Mouse (Mus musculus) spleen, embryonic (tissue): Measurements from ENCODE around the gene Tgfbr3.

ENCODE experiments used
- CTCF ChIA-PET: fragments of 350-600 bp; sonication (Branson Sonifier 250); formaldehyde crosslinking; loops from one replicate; lab custom pipeline; 2022; lab: Charles Lee

The Tgfbr3 gene

DNA sequence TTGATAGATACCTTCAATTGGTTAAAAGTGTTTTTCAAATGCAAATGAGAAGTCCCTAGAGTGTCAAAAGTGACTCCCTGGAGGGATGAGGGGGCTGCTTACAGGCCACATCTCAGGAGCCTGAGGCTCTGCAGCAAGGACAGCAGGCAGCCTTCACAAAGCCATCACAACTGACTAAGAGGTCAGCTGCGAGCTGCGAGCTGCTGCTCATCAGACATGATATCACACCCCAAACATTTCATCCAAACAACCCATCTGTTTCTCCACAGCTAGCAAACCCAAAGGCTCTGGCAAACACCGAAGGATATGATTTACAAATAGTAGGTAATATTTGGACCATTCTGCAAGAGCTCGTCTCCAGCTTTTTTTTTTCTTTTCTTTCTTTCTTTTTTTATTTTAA is 112.6 kb downstream of the Tgfbr3 start:
- CTCF ChIA-PET = no interaction called here

DNA sequence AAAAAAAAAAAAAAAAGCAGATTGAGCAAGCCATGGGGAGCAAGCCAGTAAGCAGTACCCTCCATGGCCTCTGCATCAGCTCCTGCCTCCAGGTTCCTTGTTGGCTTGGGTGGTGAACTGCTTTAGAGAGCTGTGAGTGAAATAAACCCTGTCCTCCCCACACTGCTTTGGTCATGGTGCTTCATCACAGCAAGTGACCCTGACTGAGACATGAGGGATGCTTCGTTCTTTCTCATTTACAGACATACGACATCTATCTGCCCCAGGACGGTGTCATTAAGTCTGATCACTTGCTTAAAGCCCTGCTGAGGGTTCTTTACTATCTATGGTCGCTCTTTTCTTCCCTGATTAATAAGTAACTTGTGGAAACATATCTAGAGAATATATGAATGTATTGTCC is 113.2 kb downstream of the Tgfbr3 start:
- CTCF ChIA-PET = no interaction called here

DNA sequence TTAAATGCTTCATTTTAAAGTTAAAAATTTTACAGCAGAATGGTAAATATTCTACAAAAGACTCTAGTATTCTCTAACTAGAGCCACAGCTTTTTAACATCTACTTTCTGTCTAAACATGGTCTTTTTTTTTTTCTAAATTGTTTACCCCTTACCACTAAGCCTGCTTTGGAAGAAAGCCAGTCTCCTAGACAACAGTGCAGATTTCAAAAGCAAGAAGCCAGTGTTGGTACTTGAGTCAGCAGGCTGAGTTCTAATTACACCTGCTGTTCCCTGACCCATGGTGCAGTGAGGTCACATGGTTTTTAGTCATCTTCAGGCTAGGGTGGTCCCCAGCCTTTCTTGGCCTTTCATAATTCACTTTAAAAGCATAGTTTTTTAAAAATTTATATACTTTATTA is 115.2 kb downstream of the Tgfbr3 start:
- CTCF ChIA-PET = no interaction called here

DNA sequence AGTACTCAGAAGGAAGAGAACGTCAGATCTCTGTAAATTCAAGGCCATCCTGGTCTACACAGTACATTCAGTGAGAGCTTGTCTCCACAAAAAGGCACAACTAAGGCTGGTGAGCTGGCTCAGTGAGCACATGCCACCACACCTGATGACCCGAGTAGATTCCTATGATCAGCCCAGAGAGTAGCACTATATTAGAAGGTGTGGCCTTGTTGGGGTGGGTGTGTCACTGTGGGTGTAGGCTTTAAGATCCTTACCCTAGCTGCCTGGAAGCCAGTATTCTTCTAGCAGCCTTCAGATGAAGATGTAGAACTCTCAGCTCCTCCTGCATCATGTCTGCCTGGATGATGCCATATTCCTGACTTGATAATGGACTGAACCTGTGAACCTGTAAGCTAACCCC is 115.9 kb downstream of the Tgfbr3 start:
- CTCF ChIA-PET = interaction anchor here (0.7 kb wide), 1 partner anchor 72 kb away, joined by 37 read pairs; no protein-coding TSS in a partner anchor

DNA sequence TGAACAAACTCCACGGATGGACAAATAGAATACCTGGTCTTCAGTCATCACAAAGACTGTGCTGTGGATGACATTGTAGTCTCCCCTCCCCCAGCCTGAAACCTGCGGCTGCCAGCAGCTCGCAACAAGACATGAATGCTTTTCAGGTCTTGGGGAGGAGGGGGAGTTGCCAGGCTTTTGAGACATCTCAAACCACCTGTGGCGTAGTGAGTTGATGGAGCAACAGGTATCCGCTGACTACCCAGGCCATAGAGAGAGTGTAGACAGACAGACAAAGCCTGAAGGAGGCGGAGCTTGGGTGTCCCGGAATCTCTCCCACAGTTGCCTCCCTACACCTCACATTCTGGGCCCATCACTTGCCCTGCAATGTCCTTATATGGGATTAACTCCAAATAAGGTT is 117.6 kb downstream of the Tgfbr3 start:
- CTCF ChIA-PET = no interaction called here

DNA sequence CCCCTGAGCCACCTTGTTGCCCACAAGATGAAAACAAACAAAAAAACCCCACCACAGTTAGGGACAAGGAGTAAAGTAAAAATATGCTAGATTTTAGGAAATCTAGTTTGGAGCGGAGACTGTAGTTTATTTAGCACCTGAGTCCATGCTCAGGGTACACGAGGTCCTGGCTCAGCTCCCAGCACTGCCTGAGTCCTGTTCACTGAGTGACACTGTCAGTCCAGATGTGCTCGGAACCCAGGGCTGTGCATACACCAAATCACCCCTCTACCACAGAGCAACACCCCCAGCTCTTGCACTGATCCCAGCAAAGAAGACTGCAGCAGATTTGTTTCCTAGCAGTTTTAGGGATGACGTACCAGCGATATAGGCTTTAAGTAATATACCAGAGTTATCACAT is 119.6 kb downstream of the Tgfbr3 start:
- CTCF ChIA-PET = interaction anchor here (0.6 kb wide), 1 partner anchor 176 kb away, joined by 12 read pairs; no protein-coding TSS in a partner anchor

DNA sequence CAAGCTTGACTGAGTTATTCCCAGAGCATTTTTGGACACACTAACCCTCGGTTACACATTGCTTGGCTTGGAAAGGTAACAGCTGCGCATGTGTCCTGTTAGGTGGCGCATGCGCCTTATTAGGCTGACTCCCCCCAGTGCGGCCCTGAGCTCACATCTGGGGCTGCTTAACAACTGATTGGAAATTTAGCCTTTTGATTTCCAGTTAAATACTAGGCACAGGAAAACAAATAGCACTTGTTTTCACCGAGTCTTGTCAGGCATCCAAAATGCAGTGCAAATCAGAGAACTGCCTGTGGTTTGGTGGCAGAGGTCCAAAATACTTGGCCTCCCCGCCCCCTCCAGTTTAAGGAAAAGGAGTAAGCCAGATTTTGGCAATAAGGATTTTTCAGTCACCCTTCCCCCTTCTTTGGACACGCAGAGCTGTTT is 121.5 kb downstream of the Tgfbr3 start:
- CTCF ChIA-PET = no interaction called here

DNA sequence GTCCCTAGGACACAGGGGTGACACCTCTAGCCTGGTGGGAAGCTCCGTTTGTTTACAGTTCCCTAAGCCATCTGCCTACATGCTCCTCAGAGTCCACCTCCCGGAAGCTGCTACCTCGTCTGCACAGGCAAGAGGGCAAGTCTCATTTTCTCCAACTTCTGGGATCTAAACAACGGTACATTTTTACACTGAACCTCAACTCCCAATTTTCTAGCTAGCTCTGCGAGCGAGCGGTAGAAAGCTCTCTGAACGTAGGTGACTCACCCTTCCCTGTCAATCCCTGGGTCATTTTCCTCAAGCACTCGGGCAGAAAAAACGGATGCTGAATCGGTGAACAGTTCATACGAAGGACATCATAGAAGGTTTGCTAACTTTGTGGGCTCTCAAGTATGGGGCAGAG is 122.1 kb downstream of the Tgfbr3 start:
- CTCF ChIA-PET = no interaction called here

DNA sequence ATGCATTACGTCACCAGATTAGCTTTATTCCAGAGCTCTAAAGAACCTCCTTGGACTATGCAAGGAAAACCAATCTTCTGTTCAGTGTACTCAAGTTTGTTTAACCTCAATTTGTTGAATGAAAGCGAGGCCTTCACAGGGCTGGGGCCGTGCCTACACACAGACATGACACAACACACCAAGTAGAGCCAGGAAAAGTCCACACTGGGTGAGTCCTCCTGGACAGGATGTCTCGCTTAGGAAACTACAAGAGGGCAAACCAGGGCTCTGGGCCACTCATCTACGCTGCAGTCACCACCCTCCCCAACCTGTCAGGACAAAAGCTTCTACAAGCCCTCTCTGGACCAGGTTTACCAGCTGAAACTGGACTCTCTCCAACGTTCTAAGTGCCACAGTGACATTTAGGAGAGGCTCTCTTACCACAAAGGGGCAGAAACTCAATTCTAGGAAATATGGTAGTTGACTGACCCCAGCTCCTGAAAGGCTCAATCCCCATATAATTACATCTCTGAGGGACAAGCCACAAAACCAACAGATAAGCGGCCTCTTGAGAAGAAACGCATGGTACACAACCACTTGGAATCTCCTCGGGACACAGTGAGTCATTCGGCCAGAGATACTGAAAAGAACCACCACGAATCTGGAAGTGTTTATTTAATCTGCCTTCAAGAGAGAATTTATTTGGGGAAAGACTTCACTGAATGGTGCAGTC is 122.6 kb downstream of the Tgfbr3 start:
- CTCF ChIA-PET = no interaction called here

DNA sequence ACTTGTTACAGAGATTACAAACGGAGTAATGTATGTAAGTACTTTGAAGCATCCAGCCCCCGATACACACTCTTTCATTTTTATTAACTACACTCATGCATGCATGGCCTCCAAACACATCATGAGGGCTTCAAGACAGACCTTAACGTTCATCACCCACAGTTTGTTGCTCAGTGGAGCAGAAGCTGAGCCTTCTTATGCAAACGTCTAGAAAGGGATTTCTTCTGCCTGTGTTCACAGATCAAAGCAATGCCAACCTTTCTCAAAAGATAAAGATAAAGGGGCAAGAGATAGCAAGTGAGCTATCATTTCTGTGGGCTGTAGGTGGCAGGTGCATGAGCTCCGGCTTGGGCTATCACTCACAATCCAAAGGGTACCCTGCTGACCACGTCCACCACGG is 123.7 kb downstream of the Tgfbr3 start:
- CTCF ChIA-PET = no interaction called here

DNA sequence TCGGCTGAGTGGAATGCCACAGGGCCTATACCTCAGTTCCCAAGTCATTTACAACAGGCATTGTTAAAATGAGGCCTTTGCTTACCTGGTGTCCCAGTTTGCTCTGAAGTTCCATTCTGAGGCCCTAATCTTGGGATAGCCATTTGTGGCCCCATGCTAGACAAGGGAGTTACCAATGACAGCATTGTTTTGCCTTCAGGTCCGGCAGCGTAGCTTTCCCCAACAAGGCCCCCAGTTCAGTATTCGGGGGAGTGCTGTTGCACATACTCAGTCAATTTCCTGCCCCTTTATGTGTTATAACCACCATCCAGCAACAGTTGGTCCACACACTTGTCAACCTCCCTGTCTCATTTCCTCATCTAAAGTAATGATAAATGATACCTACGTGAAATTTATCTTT is 124.2 kb downstream of the Tgfbr3 start:
- CTCF ChIA-PET = no interaction called here

DNA sequence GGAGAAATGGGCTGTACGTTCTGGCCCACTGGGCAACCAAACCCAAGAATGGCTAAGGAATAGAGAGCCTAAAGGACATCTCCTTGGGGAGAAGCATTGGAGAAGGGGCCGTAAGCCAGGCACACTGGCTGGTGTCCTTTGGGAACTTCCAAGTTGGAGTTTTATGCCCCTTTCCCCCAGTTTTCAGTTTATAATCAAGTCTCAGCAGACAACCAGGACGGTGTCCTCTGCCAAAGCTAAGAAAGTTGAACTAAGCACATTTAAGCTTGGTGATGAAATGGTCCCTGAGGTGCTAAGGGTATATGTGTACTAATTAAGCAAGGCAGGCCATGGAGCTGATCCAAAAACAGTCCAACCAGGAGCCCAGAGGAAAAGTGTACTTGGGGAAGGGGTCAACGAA is 124.6 kb downstream of the Tgfbr3 start:
- CTCF ChIA-PET = no interaction called here

DNA sequence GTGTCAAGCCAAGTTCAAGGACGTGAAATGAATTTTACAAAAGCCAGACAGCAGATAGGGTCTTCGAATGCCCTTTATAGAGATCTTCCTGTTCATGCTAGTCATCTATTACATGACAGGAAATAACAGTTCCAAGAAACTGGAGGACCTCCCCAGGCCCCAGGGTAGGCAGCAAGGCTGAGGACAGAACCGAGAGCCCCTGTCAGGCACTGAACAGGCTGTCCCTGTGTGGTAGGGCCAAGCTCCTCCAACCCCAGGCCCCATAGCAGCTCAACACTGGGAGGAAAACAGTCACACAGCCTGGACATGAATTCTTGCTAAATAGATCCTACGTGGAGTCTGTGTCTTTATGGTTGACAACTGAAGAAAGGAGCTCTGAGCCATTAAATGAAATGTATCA is 125.3 kb downstream of the Tgfbr3 start:
- CTCF ChIA-PET = no interaction called here

DNA sequence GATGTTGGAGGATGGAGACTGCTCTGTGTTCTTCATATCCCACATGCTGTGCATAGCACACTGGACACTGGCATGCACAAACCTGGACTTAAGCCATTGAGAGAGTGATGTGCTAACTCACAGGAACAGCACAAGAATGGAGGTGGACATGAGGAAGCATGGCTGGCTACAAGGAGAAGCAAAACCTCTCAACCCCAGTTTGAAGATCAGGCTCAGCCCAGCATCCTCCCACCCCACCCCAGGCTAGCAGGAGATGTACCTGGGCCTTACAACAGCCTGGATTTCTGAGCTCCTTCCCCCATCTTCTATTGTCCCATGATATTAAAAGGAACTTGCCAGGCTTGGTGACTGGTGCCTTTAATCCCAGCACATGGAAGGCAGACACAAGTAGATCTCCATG is 126.1 kb downstream of the Tgfbr3 start:
- CTCF ChIA-PET = no interaction called here

DNA sequence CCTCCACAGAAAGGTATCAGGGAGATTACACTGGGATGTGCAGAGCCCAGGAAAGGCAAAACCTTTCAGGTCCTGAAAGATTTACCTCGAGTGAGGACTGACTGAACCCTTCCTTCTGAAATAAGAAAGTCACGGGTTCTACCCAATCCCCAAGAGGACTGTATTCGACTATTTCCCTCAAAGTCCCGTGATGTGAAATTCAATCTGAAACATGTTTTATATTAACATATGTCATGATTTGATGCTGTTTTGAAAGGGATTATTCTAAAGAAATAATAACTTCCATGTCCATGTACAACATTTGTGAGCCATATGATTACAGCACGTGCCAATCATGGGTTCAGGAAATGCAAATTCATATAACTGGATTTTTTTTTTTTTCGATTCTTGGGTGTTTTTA is 126.6 kb downstream of the Tgfbr3 start:
- CTCF ChIA-PET = no interaction called here

DNA sequence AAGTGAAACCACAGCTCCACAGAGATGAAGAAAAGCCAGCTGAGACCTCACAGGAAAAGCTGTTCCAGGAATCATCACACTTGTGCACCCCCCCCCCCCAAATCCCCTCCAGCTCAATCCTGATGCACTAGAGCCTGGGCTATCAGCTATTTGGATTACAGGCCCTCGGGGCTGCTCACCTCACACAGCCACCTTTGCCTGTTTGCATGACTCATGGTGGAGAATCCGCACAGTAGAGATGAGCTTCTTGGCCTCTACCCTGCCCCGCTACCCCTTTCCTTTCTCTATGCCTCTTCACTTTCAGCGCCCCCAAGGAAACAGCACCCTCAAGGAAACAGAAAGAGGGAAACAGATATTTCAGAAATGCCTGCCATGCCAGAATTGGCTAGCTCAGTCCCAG is 127.1 kb downstream of the Tgfbr3 start:
- CTCF ChIA-PET = no interaction called here

DNA sequence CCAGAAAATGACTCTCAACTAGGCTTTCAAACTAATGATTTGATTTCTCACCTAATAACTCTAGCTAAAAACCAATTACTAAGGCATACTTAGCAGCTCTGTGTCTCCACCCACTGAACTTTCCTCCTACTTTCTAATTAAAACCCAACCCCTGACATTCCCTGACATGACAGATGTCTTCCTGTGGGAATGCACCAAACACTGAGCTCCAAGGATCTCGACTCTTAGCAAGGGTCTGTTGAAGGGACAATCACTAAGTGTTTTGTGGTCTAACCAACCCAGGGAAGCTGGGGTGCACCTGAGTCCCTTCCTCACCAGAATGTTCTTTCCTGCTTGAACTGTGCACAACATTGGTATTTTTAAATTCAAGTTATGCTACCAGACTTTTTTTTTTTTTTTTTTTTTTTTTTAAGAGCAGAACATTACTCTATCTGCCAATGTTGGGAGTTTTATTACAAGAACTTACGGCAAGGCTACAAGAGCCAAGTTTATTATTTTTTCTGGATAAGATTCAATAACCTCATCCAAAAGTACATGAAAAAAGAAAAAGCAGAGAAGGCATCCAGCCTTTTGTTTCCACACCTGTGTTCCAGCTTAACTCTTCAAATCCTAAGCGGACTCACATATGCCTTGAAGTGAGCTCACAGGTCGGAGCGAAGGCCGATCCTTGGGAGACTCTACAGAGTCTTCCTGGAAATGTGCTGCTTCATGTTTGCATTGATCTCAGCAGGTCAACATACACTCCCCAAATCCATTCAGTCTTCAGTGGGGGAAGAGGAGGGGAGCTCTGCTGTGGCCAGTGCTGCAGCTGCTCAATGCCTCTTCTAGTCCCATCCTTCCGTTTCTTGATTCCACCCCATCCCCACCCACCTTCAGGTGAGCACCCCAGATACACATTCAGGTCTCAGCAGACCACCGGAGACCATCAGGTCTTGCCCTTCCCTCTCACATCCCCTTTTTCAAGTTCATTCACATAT is 129.2 kb downstream of the Tgfbr3 start:
- CTCF ChIA-PET = no interaction called here

DNA sequence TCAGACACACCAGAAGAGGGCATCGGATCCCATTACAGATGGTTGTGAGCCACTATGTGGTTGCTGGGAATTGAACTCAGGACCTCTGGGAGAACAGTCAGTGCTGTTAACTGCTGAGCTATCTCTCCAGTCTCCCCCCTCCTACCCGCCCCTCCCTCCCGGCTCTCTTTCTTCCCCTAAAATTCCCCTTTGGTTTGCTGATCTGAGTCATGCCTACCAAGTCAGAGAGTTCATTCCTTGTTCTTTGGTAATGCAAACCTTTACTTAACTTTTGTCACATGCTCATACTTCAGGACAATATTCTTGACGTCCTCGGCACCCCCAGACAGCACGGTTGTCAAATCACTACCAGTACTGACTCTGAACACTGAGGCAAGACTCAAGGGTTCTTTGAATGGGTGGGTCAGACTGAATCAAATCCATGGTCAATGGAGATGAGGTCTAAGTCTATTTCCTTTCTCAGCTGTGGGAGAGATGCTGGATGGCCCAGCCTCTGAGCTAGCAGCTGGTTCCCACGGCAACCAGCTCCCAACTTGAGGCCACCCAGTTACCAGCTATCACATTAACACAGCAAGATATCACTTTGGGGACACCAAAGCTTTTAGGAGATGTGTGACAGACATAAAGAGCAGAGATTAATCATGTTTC is 130.8 kb downstream of the Tgfbr3 start:
- CTCF ChIA-PET = no interaction called here

DNA sequence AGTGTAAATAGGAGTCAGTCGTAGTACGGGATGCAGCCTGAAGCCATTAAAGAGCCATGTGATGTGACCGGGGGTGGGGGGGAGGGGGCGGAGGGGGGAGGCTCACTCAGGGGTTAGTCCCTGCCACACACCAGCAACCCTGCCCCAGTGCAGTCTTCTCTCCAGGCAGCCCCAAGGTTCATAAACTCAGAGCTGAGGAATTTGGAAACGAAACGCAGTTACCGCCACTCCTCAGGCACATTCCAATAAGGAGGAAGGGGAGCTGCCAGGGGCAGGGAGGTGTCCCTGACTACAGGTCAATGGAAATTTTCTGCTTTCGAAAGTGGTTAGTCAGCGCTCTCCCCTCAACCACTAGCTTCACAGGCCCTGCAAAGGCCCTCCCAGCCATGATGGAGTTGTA is 132.0 kb downstream of the Tgfbr3 start:
- CTCF ChIA-PET = no interaction called here

DNA sequence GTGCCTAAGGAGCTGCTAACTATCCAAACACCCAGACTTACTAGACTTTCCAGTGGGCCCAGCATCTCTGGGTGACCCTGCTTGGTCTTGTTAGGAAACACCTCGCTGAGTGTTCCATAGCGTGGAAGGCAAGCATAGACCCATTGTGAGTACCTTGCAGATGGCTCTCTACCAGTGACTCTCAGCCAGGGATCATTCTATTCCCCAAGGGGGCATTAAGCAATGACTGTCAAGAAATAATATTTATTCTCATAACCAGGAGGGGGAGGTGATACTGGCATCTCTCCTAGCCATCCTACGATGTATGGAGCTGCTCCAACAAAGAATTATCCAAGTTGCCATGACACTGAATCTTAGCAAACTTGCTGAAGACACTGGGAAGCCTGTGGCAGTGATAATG is 133.3 kb downstream of the Tgfbr3 start:
- CTCF ChIA-PET = no interaction called here

DNA sequence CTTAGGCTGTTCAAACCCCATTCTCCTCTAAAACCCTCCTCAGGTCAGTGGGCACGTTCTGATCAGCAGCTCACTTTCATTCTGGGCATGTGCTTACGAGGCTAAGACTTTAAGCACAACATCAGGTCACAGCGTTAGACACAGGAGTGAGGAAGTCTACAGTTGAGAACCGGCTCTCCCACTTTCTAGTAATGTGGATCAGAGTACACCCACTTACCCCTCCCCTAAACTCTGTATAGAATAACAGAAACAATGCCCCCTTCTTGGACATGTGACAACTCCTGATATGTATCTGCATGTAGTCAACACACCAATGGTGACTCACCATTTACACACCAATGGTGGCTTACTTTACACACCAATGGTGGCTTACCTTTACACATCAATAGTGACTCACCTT is 136.4 kb downstream of the Tgfbr3 start:
- CTCF ChIA-PET = no interaction called here

DNA sequence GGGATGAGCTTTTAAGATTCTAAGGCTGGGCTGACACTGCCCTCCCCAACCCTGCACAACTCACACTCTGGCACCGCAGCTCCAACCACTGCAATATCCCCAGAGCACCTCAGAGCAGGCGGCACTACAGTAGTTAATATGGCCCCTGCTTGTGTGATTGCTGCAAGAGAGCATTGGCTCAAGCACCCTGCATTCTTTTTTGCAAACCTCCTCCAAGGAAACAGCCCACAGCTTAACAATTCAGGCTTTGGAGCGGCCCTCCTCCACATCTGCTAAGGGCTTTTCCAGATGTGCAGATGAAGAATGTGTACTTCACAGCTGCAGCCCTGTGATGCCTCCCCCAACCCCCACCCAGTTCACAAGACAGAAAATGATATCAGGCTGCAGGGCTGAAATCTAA is 138.1 kb downstream of the Tgfbr3 start:
- CTCF ChIA-PET = no interaction called here
